Comparison of ENCODE assay signal across 8 mouse cellular contexts in genomic region chr11:5100283-5100682, GRCm38 (mm10). TPM values are rescaled to one million over a fixed set of nuclear protein-coding genes. Genes with fewer than 3 reads are reported as not detected.
DNase-seq lines count a peak whose midpoint lies in the region; ATAC-seq lines count a peak whose summit lies in the region.

No protein-coding gene starts in this region.

- peak; percentile 43 for DNase-seq in cerebellum, adult 9-11 months
- DNase-seq in cerebellum, postnatal 4 days (ENCODE audit: low spot score in 2 of 2) = no peak
- peak; percentile 56 for DNase-seq in 3T3-L1 (ENCODE audit: low read depth, low spot score)
- DNase-seq in forebrain, embryonic 10.5 days (ENCODE audit: extremely low spot score, low spot score) = no peak
- no peak for DNase-seq in adrenal gland, adult 18-20 months (ENCODE audit: low spot score in 2 of 2)
- no peak for DNase-seq in gastrocnemius, adult 8-10 months (ENCODE audit: low spot score in 2 of 2)
- DNase-seq in cerebellum, adult 18-20 months = no peak

- no peak for ATAC-seq in liver, embryonic 12.5 days

- no peaks in the 10 kb centered on the region for H3K9me3 ChIP-seq in forebrain, embryonic 10.5 days
- no peaks in the 10 kb centered on the region for H3K9me3 ChIP-seq in liver, embryonic 12.5 days (replicated peaks)

- peak overlapping the region; percentile 100 for H3K9ac ChIP-seq in liver, embryonic 12.5 days

- peaks cover 44% of the 10 kb centered on the region for H3K36me3 ChIP-seq in forebrain, embryonic 10.5 days (replicated peaks)
- H3K36me3 ChIP-seq in liver, embryonic 12.5 days = peaks cover 46% of the 10 kb centered on the region

- WGBS in forebrain, embryonic 10.5 days = 3% methylated on average over 7 of the region's 7 CpGs
- WGBS in liver, embryonic 12.5 days (ENCODE audit: insufficient replicate concordance) = 3% methylated on average over 7 of the region's 7 CpGs

- peak overlapping the region; percentile 99 for H3K27ac ChIP-seq in forebrain, embryonic 10.5 days
- H3K27ac ChIP-seq in liver, embryonic 12.5 days = peak overlapping the region; percentile 91

- no peaks in the 10 kb centered on the region for H3K27me3 ChIP-seq in forebrain, embryonic 10.5 days (ENCODE audit: poor library complexity, severe bottlenecking)
- no peaks in the 10 kb centered on the region for H3K27me3 ChIP-seq in liver, embryonic 12.5 days (replicated peaks)

- peak overlapping the region; percentile 81 for H3K4me2 ChIP-seq in liver, embryonic 12.5 days

- H3K4me3 ChIP-seq in forebrain, embryonic 10.5 days = peak overlapping the region; percentile 80
- H3K4me3 ChIP-seq in liver, embryonic 12.5 days = peak overlapping the region; percentile 100

- H3K4me1 ChIP-seq in forebrain, embryonic 10.5 days = peaks cover 35% of the 10 kb centered on the region
- peaks cover 57% of the 10 kb centered on the region for H3K4me1 ChIP-seq in liver, embryonic 12.5 days

RNA-seq across cellular contexts. Expression of gene Ewsr1, which starts 1.2 kb away (rescaled TPM):
- polyA plus RNA-seq in forebrain, embryonic 10.5 days (2016; fragmentation: Nextera tagmentation; extraction: Ambion mirVana) = 896 and 966 TPM in 2 replicates
- polyA plus RNA-seq in liver, embryonic 12.5 days (2016; fragmentation: Nextera tagmentation; extraction: Ambion mirVana) = 432 and 434 TPM in 2 replicates
- total RNA-seq in adrenal gland, adult 18-20 months (2021) = 100 to 1,000 TPM; 211 to 300 TPM
- 10 to 100 TPM; 55.1 to 68.1 (median 64.3) TPM for total RNA-seq in gastrocnemius, adult 8-10 months (2022)

RNA-seq across cellular contexts. Expression of gene Rhbdd3, which starts 1.6 kb away (rescaled TPM):
- polyA plus RNA-seq in forebrain, embryonic 10.5 days (2016; fragmentation: Nextera tagmentation; extraction: Ambion mirVana) = 29.7 and 31.6 TPM in 2 replicates
- polyA plus RNA-seq in liver, embryonic 12.5 days (2016; fragmentation: Nextera tagmentation; extraction: Ambion mirVana) = 19.0 and 22.9 TPM in 2 replicates
- 10 to 100 TPM; 16.3 to 19.5 TPM for total RNA-seq in adrenal gland, adult 18-20 months (2021)
- 10 to 100 TPM; 33.1 to 43.7 (median 34.2) TPM for total RNA-seq in gastrocnemius, adult 8-10 months (2022)

RNA-seq across cellular contexts. Expression of gene Gas2l1, which starts 35.2 kb away (rescaled TPM):
- polyA plus RNA-seq in forebrain, embryonic 10.5 days (2016; fragmentation: Nextera tagmentation; extraction: Ambion mirVana) = 20.0 and 20.9 TPM in 2 replicates
- 35.2 and 37.5 TPM in 2 replicates for polyA plus RNA-seq in liver, embryonic 12.5 days (2016; fragmentation: Nextera tagmentation; extraction: Ambion mirVana)
- total RNA-seq in adrenal gland, adult 18-20 months (2021) = 10 to 100 TPM; 45.2 to 49.9 TPM
- 1 to 10 TPM; 2.4 to 3.8 (median 3.1) TPM for total RNA-seq in gastrocnemius, adult 8-10 months (2022)

RNA-seq across cellular contexts. Expression of gene Rasl10a, which starts 42.4 kb away (rescaled TPM):
- 0.60 and 0.77 TPM in 2 replicates for polyA plus RNA-seq in forebrain, embryonic 10.5 days (2016; fragmentation: Nextera tagmentation; extraction: Ambion mirVana)
- 0.77 and 1.1 TPM in 2 replicates for polyA plus RNA-seq in liver, embryonic 12.5 days (2016; fragmentation: Nextera tagmentation; extraction: Ambion mirVana)
- total RNA-seq in adrenal gland, adult 18-20 months (2021) = under 1 TPM in 1 of 2 experiments, not detected in 1; 0.46 TPM
- not detected for total RNA-seq in gastrocnemius, adult 8-10 months (2022)

RNA-seq across cellular contexts. Expression of gene Emid1, which starts 51.8 kb away (rescaled TPM):
- polyA plus RNA-seq in forebrain, embryonic 10.5 days (2016; fragmentation: Nextera tagmentation; extraction: Ambion mirVana) = 29.0 and 31.3 TPM in 2 replicates
- polyA plus RNA-seq in liver, embryonic 12.5 days (2016; fragmentation: Nextera tagmentation; extraction: Ambion mirVana) = 9.0 and 9.1 TPM in 2 replicates
- 1 to 10 TPM; 2.2 to 3.4 TPM for total RNA-seq in adrenal gland, adult 18-20 months (2021)
- 1 to 10 TPM; 5.5 to 9.6 (median 8.4) TPM for total RNA-seq in gastrocnemius, adult 8-10 months (2022)

Comparison
In these comparisons a context has a peak if more than half of its experiments do, and no peak if none do; other contexts are left out.
1. DNase-seq: peak in cerebellum, adult 9-11 months (single experiment) and 3T3-L1 (single experiment); none in cerebellum, postnatal 4 days (0 of 2), forebrain, embryonic 10.5 days (single experiment), adrenal gland, adult 18-20 months (0 of 2), gastrocnemius, adult 8-10 months (0 of 2) and cerebellum, adult 18-20 months (0 of 2).
2. RNA of gene Gas2l1, which starts 35.2 kb away (total RNA-seq): 45.2 to 49.9 TPM in adrenal gland, adult 18-20 months; 2.4 to 3.8 TPM in gastrocnemius, adult 8-10 months; every median in the first group is over 4 times any median in the second.